Mouse (Mus musculus) MEL (cell line): ENCODE results near the gene Ppp4c. TPM values are rescaled to one million over a fixed set of nuclear protein-coding genes. Genes with fewer than 3 reads are reported as not detected.

Experiments used
- DNase-seq: peaks from one replicate; pipeline ENCODE4 v3.0.0; 2011; ENCODE audit warnings: low read depth, low spot score
- H3K27ac ChIP-seq: 2 replicates; pipeline ENCODE4 v1.5.1; 2012; ENCODE audit warnings: low read depth, mild to moderate bottlenecking, control low read depth, low read length, moderate library complexity; ENCODE audit not compliant: control insufficient read depth
- H3K27me3 ChIP-seq, 2 experiments: fragments of 150-350 bp in 1 of 2; sonication (generic) in 1 of 2; 2 replicates each; pipeline ENCODE4 v1.6.1; 2012; ENCODE audit warnings: low read length in 2 of 2, mild to moderate bottlenecking in 2 of 2, improper control_type of control experiment in 1 of 2, moderate library complexity in 1 of 2; ENCODE audit not compliant: insufficient read depth in 2 of 2, control insufficient read depth in 1 of 2
- H3K36me3 ChIP-seq, 2 experiments: 2 replicates each; pipeline ENCODE4 v1.6.1; 2012 to 2014; ENCODE audit warnings: low read length in 2 of 2, improper control_type of control experiment in 1 of 2, inconsistent platforms in 1 of 2, mild to moderate bottlenecking in 1 of 2; ENCODE audit not compliant: insufficient read depth in 2 of 2, control insufficient read depth in 1 of 2
- H3K4me1 ChIP-seq, 2 experiments: fragments of 150-350 bp in 1 of 2; sonication (generic) in 1 of 2; 2 replicates each; pipeline ENCODE4 v1.6.1; 2012; ENCODE audit warnings: low read length in 2 of 2, improper control_type of control experiment in 1 of 2, mild to moderate bottlenecking in 1 of 2; ENCODE audit not compliant: insufficient read depth in 2 of 2, control insufficient read depth in 1 of 2
- H3K4me3 ChIP-seq, 2 experiments: fragments of 150-350 bp in 1 of 2; sonication (generic) in 1 of 2; 2 replicates each; pipeline ENCODE4 v1.5.1; 2012; ENCODE audit warnings: low read depth in 2 of 2, low read length in 2 of 2, mild to moderate bottlenecking in 2 of 2, moderate library complexity in 2 of 2, control low read depth in 1 of 2, improper control_type of control experiment in 1 of 2; ENCODE audit not compliant: control insufficient read depth in 1 of 2, insufficient read depth in 1 of 2
- H3K79me2 ChIP-seq: 2 replicates; pipeline ENCODE4 v1.6.1; 2012; ENCODE audit warnings: mild to moderate bottlenecking, low read length, moderate library complexity; ENCODE audit not compliant: control insufficient read depth, poor library complexity, insufficient read depth
- H3K9ac ChIP-seq: 2 replicates; pipeline ENCODE4 v1.6.1; 2012; ENCODE audit warnings: low read depth, mild to moderate bottlenecking, control low read depth, low read length, moderate library complexity; ENCODE audit not compliant: control insufficient read depth, poor library complexity, severe bottlenecking
- H3K9me3 ChIP-seq: fragments of 150-350 bp; sonication (generic); replicated peaks from 2 replicates; pipeline ENCODE4 v1.6.1; 2012; ENCODE audit warnings: mild to moderate bottlenecking, low read length, improper control_type of control experiment, moderate library complexity; ENCODE audit not compliant: insufficient read depth
- CHD1 ChIP-seq: IDR thresholded peaks from 2 replicates; pipeline ENCODE4 v1.6.1; 2012; ENCODE audit warnings: low read depth, mild to moderate bottlenecking, inconsistent platforms, low read length, improper control_type of control experiment
- CTCF ChIP-seq, 3 experiments: IDR thresholded peaks in 2 of 3; conservative IDR thresholded peaks in 1 of 3; 2 replicates each; pipeline ENCODE4 v1.5.1; 2011 to 2012; ENCODE audit warnings: low read length in 3 of 3, low read depth in 2 of 3, mild to moderate bottlenecking in 2 of 3, improper control_type of control experiment in 1 of 3, inconsistent platforms in 1 of 3, mixed read lengths in 1 of 3, moderate library complexity in 1 of 3; ENCODE audit not compliant: control insufficient read depth in 1 of 3, insufficient read depth in 1 of 3, poor library complexity in 1 of 3, severe bottlenecking in 1 of 3
- E2F4 ChIP-seq: IDR thresholded peaks from 2 replicates; pipeline ENCODE4 v1.6.1; 2011; ENCODE audit warnings: low read depth, low read length, improper control_type of control experiment, borderline replicate concordance
- ELF1 ChIP-seq: IDR thresholded peaks from 2 replicates; pipeline ENCODE4 v1.6.1; 2014; ENCODE audit warnings: low read depth, mild to moderate bottlenecking, inconsistent platforms, low read length, improper control_type of control experiment, moderate library complexity
- ETS1 ChIP-seq: IDR thresholded peaks from 2 replicates; pipeline ENCODE4 v1.6.1; 2012; ENCODE audit warnings: low read depth, mild to moderate bottlenecking, inconsistent platforms, low read length, improper control_type of control experiment, moderate library complexity
- GABPA ChIP-seq: IDR thresholded peaks from 2 replicates; pipeline ENCODE4 v1.6.1; 2012; ENCODE audit warnings: low read depth, mild to moderate bottlenecking, inconsistent platforms, low read length, improper control_type of control experiment, moderate library complexity
- GATA1 ChIP-seq: IDR thresholded peaks from 2 replicates; pipeline ENCODE4 v1.6.1; 2011; ENCODE audit warnings: low read depth, low read length, improper control_type of control experiment
- HCFC1 ChIP-seq: IDR thresholded peaks from 2 replicates; pipeline ENCODE4 v1.6.1; 2012; ENCODE audit warnings: low read depth, mild to moderate bottlenecking, inconsistent platforms, low read length, improper control_type of control experiment, moderate library complexity
- JUND ChIP-seq: IDR thresholded peaks from 2 replicates; pipeline ENCODE4 v1.6.1; 2011; ENCODE audit warnings: low read depth, mild to moderate bottlenecking, improper control_type of control experiment, low read length
- MAX ChIP-seq: IDR thresholded peaks from 2 replicates; pipeline ENCODE4 v1.6.1; 2011; ENCODE audit warnings: low read length, improper control_type of control experiment
- MXI1 ChIP-seq: IDR thresholded peaks from 2 replicates; pipeline ENCODE4 v1.6.1; 2011; ENCODE audit warnings: mild to moderate bottlenecking, low read depth, low read length, improper control_type of control experiment
- MYC ChIP-seq: IDR thresholded peaks from 2 replicates; pipeline ENCODE4 v1.6.1; 2011; ENCODE audit warnings: low read depth, mild to moderate bottlenecking, low read length, improper control_type of control experiment, moderate library complexity
- NELFE ChIP-seq: IDR thresholded peaks from 2 replicates; pipeline ENCODE4 v1.6.1; 2011; ENCODE audit warnings: low read depth, low read length, improper control_type of control experiment
- NRF1 ChIP-seq: IDR thresholded peaks from 2 replicates; pipeline ENCODE4 v1.6.1; 2014; ENCODE audit warnings: low read depth, mild to moderate bottlenecking, inconsistent platforms, low read length, improper control_type of control experiment, moderate library complexity; ENCODE audit not compliant: poor library complexity, insufficient read depth, severe bottlenecking
- POLR2AphosphoS2 ChIP-seq: IDR thresholded peaks from 2 replicates; pipeline ENCODE4 v1.6.1; 2011; ENCODE audit warnings: low read length, improper control_type of control experiment
- RAD21 ChIP-seq: IDR thresholded peaks from 2 replicates; pipeline ENCODE4 v1.6.1; 2011; ENCODE audit warnings: mild to moderate bottlenecking, low read depth, low read length, improper control_type of control experiment
- SMC3 ChIP-seq: IDR thresholded peaks from 2 replicates; pipeline ENCODE4 v1.6.1; 2011; ENCODE audit warnings: low read depth, low read length, improper control_type of control experiment
- TAL1 ChIP-seq: IDR thresholded peaks from 2 replicates; pipeline ENCODE4 v1.6.1; 2012; ENCODE audit warnings: mild to moderate bottlenecking, inconsistent platforms, low read length, moderate library complexity, mixed read lengths
- TCF12 ChIP-seq: IDR thresholded peaks from 2 replicates; pipeline ENCODE4 v1.6.1; 2014; ENCODE audit warnings: low read depth, mild to moderate bottlenecking, inconsistent platforms, low read length, improper control_type of control experiment, moderate library complexity
- USF1 ChIP-seq: IDR thresholded peaks from 2 replicates; pipeline ENCODE4 v1.6.1; 2014; ENCODE audit warnings: low read depth, mild to moderate bottlenecking, inconsistent platforms, low read length, improper control_type of control experiment, moderate library complexity
- ZC3H11A ChIP-seq: IDR thresholded peaks from 2 replicates; pipeline ENCODE4 v1.6.1; 2012; ENCODE audit warnings: low read depth, mild to moderate bottlenecking, inconsistent platforms, low read length, improper control_type of control experiment
- ZKSCAN1 ChIP-seq: IDR thresholded peaks from 2 replicates; pipeline ENCODE4 v1.6.1; 2012; ENCODE audit warnings: low read depth, mild to moderate bottlenecking, inconsistent platforms, low read length, improper control_type of control experiment, moderate library complexity
- ZNF384 ChIP-seq: IDR thresholded peaks from 2 replicates; pipeline ENCODE4 v1.6.1; 2012; ENCODE audit warnings: low read depth, mild to moderate bottlenecking, inconsistent platforms, low read length, improper control_type of control experiment
- polyA plus RNA-seq, 2 experiments: library from polyadenylated mRNA; stranded (reverse) in 1 of 2; unstranded in 1 of 2; fragments of >175 nt in 1 of 2; fragments of >200 nt in 1 of 2; gene quantifications; 2 replicates each; pipeline versions ENCODE4 v1.2.1 to v1.2.4; 2012; ENCODE audit warnings: low replicate concordance in 2 of 2, low read depth in 1 of 2; ENCODE audit not compliant: insufficient read length in 2 of 2, insufficient read depth in 1 of 2, missing spikeins in 1 of 2
- total RNA-seq: library from RNA; depleted of rRNA; stranded (reverse); fragments of 300-350 nt; gene quantifications from 2 replicates; pipeline ENCODE4 v1.2.3, GENCODE M21; 2012

Gene Ppp4c
- total and polyA plus RNA-seq, 3 experiments: 257 to 540 (median 265) TPM

DNA sequence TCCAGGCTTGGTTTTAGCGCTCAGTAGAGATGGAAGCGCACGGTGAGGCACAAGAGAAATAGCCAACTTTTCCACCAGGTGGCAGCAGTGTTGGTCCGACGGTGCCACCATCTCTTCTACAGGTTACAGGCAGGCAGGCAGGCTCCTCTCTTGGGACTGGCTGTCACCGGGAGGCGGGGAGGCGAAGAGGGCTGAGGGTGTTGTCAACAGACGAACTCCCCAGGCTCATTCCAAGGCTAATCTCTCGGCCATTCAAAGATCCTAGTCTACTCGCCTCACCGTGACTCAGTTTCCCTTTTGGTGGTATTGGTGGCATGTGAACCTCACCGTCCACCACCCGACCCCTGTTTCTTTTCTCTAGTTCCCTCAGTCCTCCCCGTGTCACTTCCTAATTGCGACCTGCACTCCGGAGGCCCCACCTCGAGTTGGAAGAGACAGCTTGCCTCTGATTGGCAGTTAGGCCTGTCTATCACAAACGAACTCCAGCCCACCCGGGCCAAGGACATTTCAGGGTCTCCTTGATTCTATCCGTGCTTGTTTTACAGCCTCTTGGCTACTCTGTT, 39.8 kb upstream of the Ppp4c start (continued):
- no peak for TF ChIP-seq MAX
- TF ChIP-seq MYC: peak; percentile 61; the same call in 1 of the 2 replicates
- TF ChIP-seq RAD21: peak; percentile 85
- no peak for TF ChIP-seq E2F4
- TF ChIP-seq TAL1: no peak
- TF ChIP-seq CHD1: peak; percentile 97
- peak; percentile 63 to 94 (median 93) for TF ChIP-seq CTCF (IDR thresholded peaks at IDR 0.05 in 2 of 3, conservative IDR thresholded peaks at IDR 0.05 in 1 of 3; ENCODE audit: control insufficient read depth in 1 of 3, insufficient read depth in 1 of 3, low read depth in 2 of 3, low read length in 3 of 3, poor library complexity in 1 of 3, severe bottlenecking in 1 of 3)
- TF ChIP-seq ELF1: peak; percentile 72
- TF ChIP-seq POLR2AphosphoS2: no peak
- no peak for TF ChIP-seq JUND
- peak; percentile 61 for TF ChIP-seq NELFE

DNA sequence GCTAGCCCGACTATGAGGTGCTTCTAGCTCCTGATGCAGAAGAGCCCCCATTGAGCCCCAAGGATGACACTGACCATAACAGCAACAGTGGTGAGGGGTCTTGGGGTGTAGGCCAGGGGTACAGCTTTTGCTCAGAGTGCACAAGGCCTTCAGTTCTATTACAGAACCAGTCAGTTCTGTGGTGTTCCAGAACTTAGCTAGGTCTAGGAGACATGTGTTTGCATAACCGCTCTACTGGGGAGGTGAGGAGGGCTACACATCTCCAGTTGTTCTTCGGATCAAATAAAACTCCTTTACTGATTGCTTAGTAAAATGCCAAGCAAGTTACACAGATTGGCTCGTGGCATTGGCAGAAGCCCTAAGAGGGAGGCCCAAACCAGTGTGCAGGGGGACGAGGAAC, 39.2 kb upstream of the Ppp4c start, which contains the start of gene 4930451I11Rik:
TSS of gene 4930451I11Rik (minus strand) at position 101 of the 400 bp plus-strand sequence.
- H3K9me3 ChIP-seq: no peaks in the 10 kb centered on the region
- H3K27me3 ChIP-seq: no peaks in the 10 kb centered on the region; a peak in 1 of 4 replicates
- 0 out of 4 replicates have a peak, but pooled peaks cover 0 to 4% of the 10 kb centered on the region in 2 experiments for H3K4me1 ChIP-seq
- peak within 1 kb of the TSS; percentile 62 for H3K27ac ChIP-seq
- H3K79me2 ChIP-seq: no peaks in the 10 kb centered on the region
- TF ChIP-seq MAX: no peak
- no peak for TF ChIP-seq ETS1
- no peak for TF ChIP-seq TCF12
- TF ChIP-seq MYC: no peak
- no peak for TF ChIP-seq TAL1
- TF ChIP-seq E2F4: no peak
- TF ChIP-seq GABPA: no peak
- TF ChIP-seq CTCF (IDR thresholded peaks at IDR 0.05 in 2 of 3, conservative IDR thresholded peaks at IDR 0.05 in 1 of 3; ENCODE audit: control insufficient read depth in 1 of 3, insufficient read depth in 1 of 3, low read depth in 2 of 3, low read length in 3 of 3, poor library complexity in 1 of 3, severe bottlenecking in 1 of 3): no peak
- TF ChIP-seq HCFC1: no peak
- no peak for TF ChIP-seq ZC3H11A
- DNase-seq: no peak
- H3K36me3 ChIP-seq: no peaks in the 10 kb centered on the region
- H3K4me3 ChIP-seq: peak within 1 kb of the TSS; percentile 66 to 88
- H3K9ac ChIP-seq: peak within 1 kb of the TSS; percentile 76

DNA sequence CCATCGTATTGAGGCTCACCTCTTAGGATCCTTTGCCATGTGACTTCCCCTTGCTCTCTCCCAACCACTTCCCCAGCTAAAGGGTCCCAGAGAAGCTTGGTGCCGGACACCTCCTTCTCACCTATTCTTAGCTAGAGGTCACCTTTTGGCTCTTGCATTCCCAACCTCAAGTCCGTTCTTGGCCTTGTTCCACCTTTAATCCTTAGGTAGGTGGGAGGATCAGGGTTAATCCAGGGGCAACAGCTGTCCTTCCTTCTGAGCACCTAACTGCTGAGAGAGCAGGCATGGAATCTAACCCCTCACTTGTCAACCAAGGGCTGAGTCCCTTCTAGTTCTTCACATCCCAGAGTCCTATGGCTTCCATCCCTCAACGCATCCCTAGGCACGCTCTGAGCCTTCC, 33.7 kb upstream of the Ppp4c start:
- DNase-seq: no peak
- H3K9me3 ChIP-seq: no peaks in the 10 kb centered on the region
- no peak overlapping the region for H3K9ac ChIP-seq
- no peak overlapping the region for H3K4me3 ChIP-seq
- no peaks in the 10 kb centered on the region for H3K27me3 ChIP-seq
- peaks cover 2 to 8% of the 10 kb centered on the region in 2 experiments; a peak in 2 of 4 replicates for H3K4me1 ChIP-seq
- no peak overlapping the region for H3K27ac ChIP-seq
- no peak for TF ChIP-seq RAD21
- TF ChIP-seq USF1: no peak
- TF ChIP-seq NELFE: no peak
- no peak for TF ChIP-seq NRF1
- no peak for TF ChIP-seq GATA1
- no peak for TF ChIP-seq ZNF384
- no peak for TF ChIP-seq ZKSCAN1
- no peak for TF ChIP-seq SMC3
- no peak for TF ChIP-seq MXI1
- no peaks in the 10 kb centered on the region for H3K36me3 ChIP-seq
- no peaks in the 10 kb centered on the region for H3K79me2 ChIP-seq
